Mouse (Mus musculus): Measurements from ENCODE around the gene Otop2. TPM values are rescaled to one million over a fixed set of nuclear protein-coding genes. Genes with fewer than 3 reads are reported as not detected.

Gene Otop2
- polyA plus RNA-seq, 1 experiment from 2014 or later: not detected

DNA sequence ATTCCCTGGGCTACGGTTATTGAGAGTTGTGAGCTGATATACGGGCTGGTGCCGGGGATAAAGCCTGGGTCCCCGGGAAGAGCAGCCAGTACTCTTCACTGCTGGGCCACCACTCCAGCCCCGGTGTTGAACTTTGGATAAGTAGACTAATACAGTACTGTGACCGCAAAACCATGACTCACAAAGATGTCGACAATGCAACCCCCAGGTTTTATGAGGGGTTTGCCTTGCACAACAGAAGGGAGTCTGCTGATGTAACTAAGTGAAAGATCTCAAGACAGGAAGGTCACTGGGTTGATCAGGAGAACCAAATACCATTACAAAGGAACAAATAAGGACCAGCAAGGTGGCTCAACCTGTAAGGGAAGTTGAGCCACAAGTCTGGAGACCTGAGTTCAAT, 69.8 kb downstream of the Otop2 start:
- Histone ChIP-seq H3K4me3 (no peak overlapping the region), H3K27ac (no peak overlapping the region), H3K27me3 (replicated peaks) (peaks cover 89% of the 10 kb centered on the region), H3K4me1 (0 out of 2 replicates have a peak, but pooled peaks cover 3% of the 10 kb centered on the region), H3K9ac (no peak overlapping the region), H3K4me2 (no peak overlapping the region), H3K36me3 (no peaks in the 10 kb centered on the region), H3K9me3 (replicated peaks) (no peaks in the 10 kb centered on the region)
- 55% methylated on average over 7 of the region's 7 CpGs for WGBS (ENCODE audit: insufficient replicate concordance)
- no peak for ATAC-seq

DNA sequence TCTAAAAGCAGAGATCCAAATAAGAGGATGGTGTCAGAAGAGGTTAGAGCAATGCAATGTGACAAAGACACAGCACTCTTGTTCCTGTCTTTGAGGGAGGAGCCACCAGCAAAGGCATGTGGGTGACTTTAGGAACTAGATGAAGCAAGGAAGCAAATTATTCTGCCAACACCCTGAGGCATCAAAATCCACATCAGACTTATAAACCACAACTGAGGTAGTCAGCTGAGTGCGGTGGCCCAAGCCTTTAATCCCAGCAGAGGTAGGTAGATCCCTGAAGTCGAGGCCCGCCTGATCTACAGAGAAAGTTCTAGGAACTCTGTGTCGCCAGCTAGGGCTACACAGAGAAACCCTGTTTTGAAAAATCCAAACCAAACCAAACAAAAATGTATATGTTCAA, 70.3 kb downstream of the Otop2 start:
- H3K9ac ChIP-seq: no peak overlapping the region
- H3K9me3 ChIP-seq (replicated peaks): no peaks in the 10 kb centered on the region
- no peak overlapping the region for H3K4me3 ChIP-seq
- no peaks in the 10 kb centered on the region for H3K36me3 ChIP-seq
- H3K4me2 ChIP-seq: no peak overlapping the region
- H3K27me3 ChIP-seq (replicated peaks): peaks cover 89% of the 10 kb centered on the region
- WGBS (ENCODE audit: insufficient replicate concordance): 72% methylated on average over 4 of the region's 4 CpGs
- ATAC-seq: no peak
- no peak overlapping the region for H3K27ac ChIP-seq
- H3K4me1 ChIP-seq: 0 out of 2 replicates have a peak, but pooled peaks cover 3% of the 10 kb centered on the region

DNA sequence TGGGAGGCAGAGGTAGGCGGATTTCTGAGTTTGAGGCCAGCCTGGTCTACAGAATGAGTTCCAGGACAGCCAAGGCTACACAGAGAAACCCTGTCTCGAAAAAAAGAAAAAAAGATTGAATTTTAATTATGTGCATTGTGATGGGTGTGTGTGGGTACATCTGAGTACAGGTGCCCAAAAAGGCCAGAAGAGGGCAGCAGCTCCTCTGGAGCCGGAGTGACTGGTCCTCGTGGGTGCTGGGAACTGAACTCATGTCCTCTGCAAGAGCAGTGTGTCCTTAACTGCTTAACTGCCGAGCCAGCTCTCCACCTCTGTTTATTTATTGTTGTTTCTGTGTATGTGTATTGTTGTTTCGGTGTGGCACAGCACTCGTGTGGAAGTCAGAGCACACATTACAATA, 70.9 kb downstream of the Otop2 start:
- 66% methylated on average over 7 of the region's 7 CpGs for WGBS (ENCODE audit: insufficient replicate concordance)

DNA sequence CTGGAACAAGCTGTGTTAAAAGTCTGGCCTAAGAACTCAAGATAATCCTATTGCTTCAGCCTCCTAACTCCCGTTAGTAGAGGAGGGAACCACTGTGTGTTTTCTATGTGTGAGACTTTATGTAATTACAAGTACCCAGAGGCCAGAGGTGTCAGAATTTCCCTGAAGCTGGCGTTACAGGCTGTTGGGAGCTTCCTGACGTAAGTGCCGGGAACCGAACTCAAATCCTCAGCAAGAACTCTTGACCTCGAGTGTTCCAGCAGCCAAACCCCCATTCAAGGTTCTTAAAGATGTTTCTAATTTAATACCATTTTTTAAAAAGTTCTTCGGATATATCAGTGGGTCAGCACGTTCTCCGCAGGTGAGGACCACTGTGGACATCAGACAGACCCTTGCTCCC, 74.3 kb downstream of the Otop2 start:
- no peak overlapping the region for H3K27ac ChIP-seq
- no peaks in the 10 kb centered on the region for H3K4me1 ChIP-seq
- H3K9ac ChIP-seq: no peak overlapping the region
- H3K4me3 ChIP-seq: peak overlapping the region; percentile 61; the same call in 1 of the 2 replicates
- ATAC-seq: no peak
- peak overlapping the region; percentile 75 for H3K4me2 ChIP-seq
- H3K9me3 ChIP-seq (replicated peaks): no peaks in the 10 kb centered on the region
- no peaks in the 10 kb centered on the region for H3K36me3 ChIP-seq
- 37% methylated on average over 9 of the region's 9 CpGs for WGBS (ENCODE audit: insufficient replicate concordance)
- peaks cover 89% of the 10 kb centered on the region for H3K27me3 ChIP-seq (replicated peaks)

More for the DNA sequence above, 70.9 kb downstream of the Otop2 start:
- Histone ChIP-seq H3K27me3 (replicated peaks) (peaks cover 89% of the 10 kb centered on the region), H3K27ac (no peak overlapping the region), H3K4me1 (0 out of 2 replicates have a peak, but pooled peaks cover 3% of the 10 kb centered on the region), H3K9ac (no peak overlapping the region), H3K4me3 (no peak overlapping the region), H3K4me2 (no peak overlapping the region), H3K9me3 (replicated peaks) (no peaks in the 10 kb centered on the region), H3K36me3 (no peaks in the 10 kb centered on the region)
- no peak for ATAC-seq

Other genes with a start within 250 kb of the Otop2 start
- gene Cd300e, start 245.0 kb upstream of the Otop2 start, polyA plus RNA-seq (2016; fragmentation: Nextera tagmentation; extraction: Ambion mirVana): 0.50 and 0.61 TPM in 2 replicates
- gene Rab37, start 215.7 kb upstream of the Otop2 start, polyA plus RNA-seq (2016; fragmentation: Nextera tagmentation; extraction: Ambion mirVana): 4.7 and 6.1 TPM in 2 replicates
- gene Cd300lf, start 173.2 kb upstream of the Otop2 start, polyA plus RNA-seq (2016; fragmentation: Nextera tagmentation; extraction: Ambion mirVana): 0.90 and 1.3 TPM in 2 replicates
- gene Slc9a3r1, start 143.8 kb upstream of the Otop2 start, polyA plus RNA-seq (2016; fragmentation: Nextera tagmentation; extraction: Ambion mirVana): 74.5 and 75.7 TPM in 2 replicates
- 7.5 and 8.1 TPM in 2 replicates for gene Tmem104, start 119.7 kb upstream of the Otop2 start, polyA plus RNA-seq (2016; fragmentation: Nextera tagmentation; extraction: Ambion mirVana)
- 12.8 and 12.9 TPM in 2 replicates for gene Nat9, start 119.3 kb upstream of the Otop2 start, polyA plus RNA-seq (2016; fragmentation: Nextera tagmentation; extraction: Ambion mirVana)
- gene Grin2c, start 39.9 kb upstream of the Otop2 start, polyA plus RNA-seq (2016; fragmentation: Nextera tagmentation; extraction: Ambion mirVana): 0.51 and 0.62 TPM in 2 replicates
- gene Fdxr, start 30.1 kb upstream of the Otop2 start, polyA plus RNA-seq (2016; fragmentation: Nextera tagmentation; extraction: Ambion mirVana): 17.1 and 17.8 TPM in 2 replicates
- 2.2 and 2.4 TPM in 2 replicates for gene Fads6, start 9.5 kb upstream of the Otop2 start, polyA plus RNA-seq (2016; fragmentation: Nextera tagmentation; extraction: Ambion mirVana)
- gene Ush1g, start 14.9 kb downstream of the Otop2 start, polyA plus RNA-seq (2016; fragmentation: Nextera tagmentation; extraction: Ambion mirVana): 0.25 and 0.32 TPM in 2 replicates
- gene Otop3, start 27.6 kb downstream of the Otop2 start, polyA plus RNA-seq (2016; fragmentation: Nextera tagmentation; extraction: Ambion mirVana): not detected in 2 replicates
- 1.8 TPM in 2 replicates for gene Hid1, start 60.6 kb downstream of the Otop2 start, polyA plus RNA-seq (2016; fragmentation: Nextera tagmentation; extraction: Ambion mirVana)
- 4.2 TPM in 2 replicates for gene Cdr2l, start 74.8 kb downstream of the Otop2 start, polyA plus RNA-seq (2016; fragmentation: Nextera tagmentation; extraction: Ambion mirVana)
- 116 and 120 TPM in 2 replicates for gene Mrpl58, start 96.6 kb downstream of the Otop2 start, polyA plus RNA-seq (2016; fragmentation: Nextera tagmentation; extraction: Ambion mirVana)
- gene Atp5h, start 112.8 kb downstream of the Otop2 start, polyA plus RNA-seq (2016; fragmentation: Nextera tagmentation; extraction: Ambion mirVana): 624 and 630 TPM in 2 replicates
- gene Kctd2, start 113.0 kb downstream of the Otop2 start, polyA plus RNA-seq (2016; fragmentation: Nextera tagmentation; extraction: Ambion mirVana): 8.6 and 9.3 TPM in 2 replicates
- gene Trim80, start 133.4 kb downstream of the Otop2 start, polyA plus RNA-seq (2016; fragmentation: Nextera tagmentation; extraction: Ambion mirVana): 0.18 and 0.22 TPM in 2 replicates
- 0.08 and 0.10 TPM in 2 replicates for gene Slc16a5, start 155.3 kb downstream of the Otop2 start, polyA plus RNA-seq (2016; fragmentation: Nextera tagmentation; extraction: Ambion mirVana)
- gene Armc7, start 168.5 kb downstream of the Otop2 start, polyA plus RNA-seq (2016; fragmentation: Nextera tagmentation; extraction: Ambion mirVana): 4.0 and 4.2 TPM in 2 replicates
- 68.4 and 69.0 TPM in 2 replicates for gene Nt5c, start 184.7 kb downstream of the Otop2 start, polyA plus RNA-seq (2016; fragmentation: Nextera tagmentation; extraction: Ambion mirVana)
- gene Jpt1, start 207.2 kb downstream of the Otop2 start, polyA plus RNA-seq (2016; fragmentation: Nextera tagmentation; extraction: Ambion mirVana): 307 and 318 TPM in 2 replicates
- 574 and 585 TPM in 2 replicates for gene Sumo2, start 229.1 kb downstream of the Otop2 start, polyA plus RNA-seq (2016; fragmentation: Nextera tagmentation; extraction: Ambion mirVana)